Mouse (Mus musculus) monocyte, adult 5-6 weeks (primary cell): ENCODE results near the gene Lyg2. TPM values are rescaled to one million over a fixed set of nuclear protein-coding genes. Genes with fewer than 3 reads are reported as not detected.

Experiments
- ATAC-seq: fragments of 153-309, 156-312 bp; replicated peaks from 2 replicates; pipeline ENCODE4 v1.8.0; 2017; ENCODE audit warnings: mild to moderate bottlenecking; ENCODE audit not compliant: low TSS enrichment, insufficient number of reproducible peaks, severe bottlenecking, poor library complexity, low FRiP score
- total RNA-seq: library from RNA; stranded (forward); fragments of 200-1000, 200-491, 200-594 nt; gene quantifications from 3 replicates; pipeline ENCODE4 v1.2.3, GENCODE M21; 2017

The Lyg2 gene
- total RNA-seq, 1 experiment from 2014 or later = not detected

DNA sequence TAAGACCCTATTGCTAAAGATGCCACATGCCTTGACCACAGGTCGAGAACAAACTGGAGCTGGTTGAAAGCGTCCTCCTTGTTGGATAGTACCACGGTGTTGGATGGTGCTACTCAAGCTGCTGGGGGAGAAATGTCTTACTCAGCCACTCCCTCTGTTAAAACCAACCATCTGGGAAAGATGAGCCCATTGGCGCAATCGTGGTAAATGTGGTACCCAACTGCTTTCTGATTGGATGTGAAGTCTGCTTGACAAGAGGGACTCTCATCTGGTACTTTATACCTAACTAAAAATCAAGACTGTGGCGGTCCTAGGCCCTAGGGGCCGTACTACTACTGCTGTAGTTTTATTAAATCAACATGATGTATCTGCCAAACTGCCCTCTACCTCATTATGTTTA is 27.1 kb downstream of the Lyg2 start:
- no peak for ATAC-seq

DNA sequence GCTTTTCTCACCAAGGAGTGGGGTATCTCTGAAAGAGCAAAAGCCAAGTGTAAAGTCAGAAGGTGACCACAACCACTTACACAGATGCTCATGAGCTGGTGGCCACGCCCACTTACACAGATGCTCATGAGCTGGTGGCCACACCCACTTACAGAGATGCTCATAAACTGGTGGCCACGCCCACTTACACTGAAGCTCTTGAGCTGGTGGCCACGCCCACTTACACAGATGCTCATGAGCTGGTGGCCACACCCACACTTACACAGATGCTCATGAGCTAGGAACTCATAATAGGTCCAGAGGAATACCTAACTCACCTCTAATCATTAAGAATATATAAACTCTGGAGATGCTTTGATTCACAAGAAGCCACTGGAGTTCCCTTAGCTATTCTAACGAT is 31.8 kb downstream of the Lyg2 start:
- ATAC-seq = 0 out of 2 replicates have a peak, but pooled peaks have one; percentile 43

DNA sequence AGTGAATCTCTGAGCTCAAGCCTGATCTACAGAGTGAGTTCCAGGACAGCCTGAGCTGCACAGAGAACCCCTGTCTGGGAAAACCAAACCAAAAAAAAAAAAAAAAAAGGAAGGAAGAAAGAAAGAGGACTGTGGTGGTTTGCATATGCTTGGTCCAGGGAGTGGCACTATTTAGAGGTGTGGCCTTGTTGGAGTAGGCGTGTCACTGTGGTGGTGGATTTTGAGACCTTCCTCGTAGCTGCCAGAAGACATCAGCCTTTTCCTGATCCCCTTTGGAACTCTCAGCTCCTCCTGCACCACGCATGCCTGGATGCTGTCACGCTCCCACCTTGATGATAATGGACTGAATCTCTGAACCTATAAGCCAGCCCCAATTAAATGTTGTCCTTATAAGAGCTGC is 32.9 kb downstream of the Lyg2 start:
- ATAC-seq = no peak

GRCm38 (mm10) chr1:37877736-37878460 is 38.4 kb downstream of the Lyg2 start:
- no peak for ATAC-seq

DNA sequence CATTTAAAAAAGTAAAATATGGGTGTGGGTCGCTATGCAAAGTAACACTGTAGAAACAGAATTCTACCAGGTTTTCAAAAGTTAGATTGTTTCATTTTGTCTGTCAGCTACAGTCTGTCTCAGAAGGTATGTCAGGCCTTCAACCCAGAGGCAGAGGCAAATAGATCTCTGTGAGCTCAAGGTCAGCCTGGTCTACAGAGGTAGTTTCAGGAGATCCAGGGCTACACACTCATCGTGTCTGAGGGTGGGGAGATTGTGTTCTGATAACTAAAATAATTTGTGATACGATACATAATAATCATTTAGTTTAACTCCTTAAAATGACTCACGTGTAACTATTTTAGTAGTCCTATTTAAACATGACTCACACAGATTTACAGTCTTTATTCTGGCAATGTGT is 43.1 kb downstream of the Lyg2 start:
- ATAC-seq = no peak

DNA sequence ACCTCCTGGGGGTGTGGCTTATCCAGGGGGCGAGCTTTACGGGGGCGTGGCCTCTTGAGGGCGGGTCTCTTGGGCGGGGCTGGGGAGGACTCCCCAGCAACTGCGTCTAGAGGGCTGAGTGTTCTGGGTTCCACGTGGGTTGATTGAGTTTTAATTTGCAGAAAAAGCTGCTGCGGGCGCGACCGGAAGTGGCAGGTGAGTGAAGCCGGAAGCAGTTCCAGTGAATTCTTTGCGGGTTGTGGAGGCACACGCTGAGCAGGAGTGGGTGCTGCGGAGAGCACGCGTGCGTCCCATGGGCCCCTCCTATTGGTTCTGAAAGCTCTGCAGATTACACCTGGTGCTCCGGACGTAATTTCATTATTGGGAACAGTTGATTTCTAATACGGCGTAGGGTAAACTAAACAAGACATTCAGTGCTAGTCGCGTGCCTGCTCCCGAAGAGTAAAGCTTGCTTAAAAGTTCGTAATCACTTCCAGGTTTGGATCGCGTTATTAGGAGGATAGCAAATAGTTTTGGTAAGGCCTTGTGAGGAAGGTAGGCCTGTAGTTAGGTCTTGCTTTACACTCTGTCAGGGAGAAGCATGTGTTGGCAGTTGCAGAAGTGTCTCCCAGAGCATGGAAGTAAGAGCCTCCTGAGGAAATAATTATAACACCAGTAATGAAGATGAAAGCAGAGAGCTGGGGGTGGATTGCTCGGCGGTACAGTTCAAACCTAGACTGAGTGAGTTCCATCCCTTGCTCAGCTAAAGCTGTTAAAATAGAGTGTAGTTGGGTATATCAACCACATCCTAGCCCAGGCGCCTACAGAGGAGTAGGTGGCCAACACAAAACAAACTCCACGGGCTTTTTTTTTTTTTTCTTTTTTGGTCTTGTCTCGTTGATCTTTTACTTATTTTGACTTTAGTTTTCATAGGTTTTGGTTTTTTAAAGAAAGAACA is 43.9 kb downstream of the Lyg2 start:
- ATAC-seq = peak; percentile 62

GRCm38 (mm10) chr1:37871704-37872103 is 44.6 kb downstream of the Lyg2 start, which contains the start of gene Lipt1:
TSS of gene Lipt1 (plus strand) at chr1:37871738.
- no peak for ATAC-seq

- ATAC-seq = no peak
Measured at GRCm38 (mm10) chr1:37869362-37869761, 46.9 kb downstream of the Lyg2 start.

- ATAC-seq = no peak
Measured at GRCm38 (mm10) chr1:37868640-37869039, 47.7 kb downstream of the Lyg2 start.

- no peak for ATAC-seq
Measured at GRCm38 (mm10) chr1:37867684-37868322, 48.5 kb downstream of the Lyg2 start.

DNA sequence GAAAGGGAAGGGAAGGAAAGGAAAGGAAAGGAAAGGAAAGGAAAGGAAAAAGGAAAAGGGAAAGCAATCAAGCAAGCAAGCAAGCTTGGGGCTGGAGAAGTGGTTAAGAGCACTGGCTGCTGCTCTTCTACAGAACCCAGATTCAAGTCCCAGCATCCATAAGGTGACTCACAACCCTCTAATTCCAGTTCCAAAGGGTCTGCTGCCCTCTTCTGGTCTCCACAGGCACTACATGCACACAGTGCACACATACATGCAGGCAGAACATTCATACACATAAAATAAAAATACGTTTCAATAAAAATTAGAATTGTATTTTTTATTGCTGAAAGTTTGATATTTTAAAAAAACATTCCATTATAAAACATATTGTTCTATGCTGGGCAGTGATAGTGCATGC is 49.2 kb downstream of the Lyg2 start:
- no peak for ATAC-seq

DNA sequence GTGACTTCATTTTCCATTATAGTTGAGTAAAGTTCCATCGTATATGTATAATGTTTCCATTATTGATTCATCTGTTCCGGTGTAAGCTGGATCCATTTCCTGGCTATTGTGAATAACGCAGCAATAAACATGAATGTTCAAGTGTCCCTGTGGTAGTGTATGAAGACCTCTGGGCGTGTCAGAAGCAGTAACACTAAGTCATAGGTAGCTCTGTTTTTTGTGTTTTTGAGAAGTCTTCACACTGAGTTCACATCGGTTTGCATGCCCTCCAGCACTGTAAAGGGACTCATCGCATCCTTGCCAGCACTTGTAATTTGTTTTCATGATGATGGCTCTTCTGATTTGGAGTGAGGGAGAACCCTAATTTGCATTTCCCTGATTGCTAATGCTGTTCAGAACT is 50.0 kb downstream of the Lyg2 start, which contains the start of gene Tsga10:
Gene Tsga10 (minus strand): TSS at position 144 of the 400 bp plus-strand sequence.
- ATAC-seq = no peak

GRCm38 (mm10) chr1:37865401-37866215 is 50.7 kb downstream of the Lyg2 start:
- ATAC-seq = no peak

DNA sequence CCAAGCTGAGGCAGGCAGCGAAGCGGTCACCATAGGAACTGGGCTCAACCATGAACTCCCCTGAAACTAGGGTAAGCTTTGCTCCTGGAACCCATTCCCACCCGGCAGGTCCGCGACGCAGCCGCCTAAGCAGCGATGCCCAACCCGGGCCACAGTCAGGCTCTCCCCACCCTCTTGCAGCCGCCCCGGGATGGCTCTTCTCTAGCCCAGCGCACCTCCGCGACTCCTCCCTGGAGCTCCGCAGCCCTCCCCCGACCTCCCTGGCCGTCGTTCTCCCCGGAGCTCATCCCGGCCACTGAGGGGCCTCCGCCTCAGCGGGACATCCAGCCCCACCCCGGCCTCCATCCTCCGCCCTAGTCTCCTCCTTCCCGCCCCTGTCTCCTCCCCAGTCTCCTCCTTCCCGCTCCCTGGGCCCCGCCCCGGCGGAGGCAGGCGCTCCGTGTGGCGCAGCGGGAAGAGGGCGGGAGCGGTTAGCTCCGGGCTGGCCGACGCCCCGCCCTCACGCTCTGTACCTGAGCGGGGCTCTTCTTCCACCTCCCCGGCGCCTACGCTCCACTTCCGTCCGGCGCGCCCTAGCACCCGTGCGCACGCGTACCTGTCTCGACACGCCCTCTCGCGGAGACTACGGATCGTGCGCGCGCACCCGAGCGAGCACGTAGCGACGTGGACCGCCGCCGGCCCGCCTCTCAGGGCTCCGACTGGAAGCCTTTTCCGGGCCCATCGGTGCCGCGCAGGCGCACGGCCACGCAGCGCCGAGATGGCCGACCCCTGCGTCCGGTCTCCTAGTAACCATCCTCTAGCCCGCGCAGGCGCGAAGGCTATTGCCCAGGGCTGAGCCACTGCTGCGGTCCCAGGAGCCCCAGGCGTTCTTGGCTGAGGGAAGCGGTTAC is 51.5 kb downstream of the Lyg2 start:
- ATAC-seq = peak; percentile 86
